Mouse (Mus musculus): ENCODE measurements around the gene Stat3.

The Stat3 gene

DNA sequence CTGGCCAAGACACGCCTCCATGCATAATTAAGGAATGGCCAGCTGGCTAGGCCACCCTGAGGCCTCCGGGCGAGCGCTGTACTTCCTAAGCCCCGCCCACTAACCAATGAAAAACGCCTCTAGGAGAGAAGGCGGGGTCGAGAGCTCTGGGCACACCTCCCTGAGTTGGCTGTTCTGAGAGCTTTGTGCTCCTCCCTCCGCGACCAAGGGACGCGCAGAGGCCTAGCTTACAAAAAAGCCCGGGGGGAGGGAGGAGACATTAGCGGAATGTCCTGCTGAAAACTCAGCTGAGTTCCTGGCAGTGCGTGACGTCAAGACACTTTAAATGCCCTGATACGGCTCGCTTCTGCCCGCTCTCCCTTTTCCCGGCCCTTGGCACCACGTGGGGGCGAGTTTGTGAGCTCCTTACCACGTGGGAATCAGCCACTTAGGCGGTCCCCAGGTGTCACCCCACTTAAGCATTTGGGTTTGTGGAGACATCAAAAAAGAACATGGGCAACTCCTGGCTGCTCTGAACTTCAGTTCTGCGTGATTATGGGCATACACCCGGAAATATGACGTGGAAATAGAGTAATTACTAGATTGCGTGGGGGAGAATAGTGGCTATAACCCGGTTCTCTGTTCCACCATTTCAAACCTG lies at the start of gene Stat3:
Gene Stat3 (minus strand): TSS at position 29 of the 640 bp plus-strand sequence.
- DNase-seq (ENCODE audit: low spot score) = peak; percentile 99

- DNase-seq (ENCODE audit: low spot score) = no peak
Observed at GRCm38 (mm10) chr11:100988674-100989073, 49.3 kb upstream of the Stat3 start.

DNA sequence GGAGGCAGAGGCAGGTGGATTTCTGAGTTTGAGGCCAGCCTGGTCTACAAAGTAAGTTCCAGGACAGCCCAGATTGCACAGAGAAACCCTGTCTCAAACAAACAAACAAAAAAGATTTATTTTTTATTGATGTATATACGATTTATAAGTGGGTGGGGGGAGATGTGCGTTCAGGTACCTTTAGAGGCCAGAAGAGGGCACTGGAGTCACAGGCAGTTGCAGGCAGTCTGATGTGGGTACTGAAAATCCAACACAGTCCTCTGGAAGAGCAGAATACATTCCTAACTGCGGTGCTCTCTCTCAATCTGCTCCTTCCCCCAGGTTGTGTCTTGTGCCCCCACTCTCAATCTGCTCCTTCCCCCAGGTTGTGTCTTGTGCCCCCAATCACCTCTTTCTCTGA lies 46.3 kb upstream of the Stat3 start:
- no peak for DNase-seq (ENCODE audit: low spot score)

GRCm38 (mm10) chr11:100983778-100984131 lies 44.4 kb upstream of the Stat3 start:
- DNase-seq (ENCODE audit: low spot score) = no peak

GRCm38 (mm10) chr11:100983125-100983777 lies 43.9 kb upstream of the Stat3 start:
- DNase-seq (ENCODE audit: low spot score) = peak; percentile 93

DNA sequence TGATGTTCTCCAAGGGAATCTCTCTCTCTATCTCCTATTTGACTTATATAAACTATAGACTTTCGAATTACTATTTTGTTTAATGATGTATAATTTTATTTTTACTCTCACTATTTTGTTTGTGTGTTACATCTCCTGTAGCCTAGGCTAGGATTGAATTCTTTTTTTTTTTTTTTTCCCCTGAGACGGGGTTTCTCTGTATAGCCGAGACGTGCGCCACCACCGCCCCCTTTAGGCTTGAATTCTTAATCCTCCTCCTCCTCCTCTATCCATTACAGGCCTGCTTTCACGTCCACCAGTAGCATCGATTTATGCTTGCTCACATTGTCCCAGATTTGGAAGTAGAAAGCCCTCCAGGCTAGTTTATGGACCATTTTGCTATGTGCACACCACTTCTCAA lies 42.7 kb upstream of the Stat3 start:
- DNase-seq (ENCODE audit: low spot score) = no peak

DNA sequence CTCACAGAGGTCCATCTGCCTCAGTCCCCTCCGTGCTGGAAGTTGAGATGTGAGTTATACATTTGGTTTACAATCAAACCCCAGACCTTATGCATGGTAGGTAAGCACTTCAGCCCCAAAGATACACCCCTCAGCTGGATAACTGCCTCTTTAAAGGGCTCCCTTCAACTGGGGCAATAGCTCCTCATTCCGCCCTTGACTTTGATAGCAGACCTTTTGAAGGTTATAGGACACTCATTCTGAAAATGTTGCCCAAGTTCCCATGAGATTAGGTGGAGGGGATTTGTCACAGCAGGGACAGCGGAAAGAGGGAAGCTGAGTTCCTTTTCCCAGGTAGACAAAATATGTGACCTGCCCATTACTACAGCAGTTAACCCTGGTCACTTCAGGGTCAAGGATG lies 41.9 kb upstream of the Stat3 start:
- no peak for DNase-seq (ENCODE audit: low spot score)

DNA sequence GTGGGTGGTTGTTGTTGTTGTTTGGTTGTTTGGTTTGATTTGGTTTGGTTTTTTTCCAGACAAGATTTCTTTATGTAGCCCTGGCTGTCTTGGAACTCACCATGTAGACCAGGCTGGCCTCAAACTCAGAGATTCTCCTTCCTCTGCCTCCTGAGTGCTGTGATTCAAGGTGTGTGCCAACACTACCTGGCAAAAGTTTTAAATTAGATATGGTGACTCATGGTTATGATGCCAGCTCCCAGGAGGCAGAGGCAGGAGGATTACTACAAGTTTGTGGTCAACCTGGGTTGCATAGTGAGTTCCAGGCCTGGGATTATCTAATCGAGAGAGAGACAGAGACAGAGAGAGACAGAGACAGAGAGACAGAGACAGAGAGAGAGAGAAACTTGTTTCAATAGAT lies 41.1 kb upstream of the Stat3 start:
- DNase-seq (ENCODE audit: low spot score) = no peak

- no peak for DNase-seq (ENCODE audit: low spot score)
Observed at GRCm38 (mm10) chr11:100979887-100980286, 40.5 kb upstream of the Stat3 start.

GRCm38 (mm10) chr11:100975241-100975640 lies 35.9 kb upstream of the Stat3 start:
- DNase-seq (ENCODE audit: low spot score) = no peak

- DNase-seq (ENCODE audit: low spot score) = no peak
Observed at GRCm38 (mm10) chr11:100974381-100974970, 35.1 kb upstream of the Stat3 start.

- DNase-seq (ENCODE audit: low spot score) = no peak
Observed at GRCm38 (mm10) chr11:100973245-100973644, 33.9 kb upstream of the Stat3 start.

DNA sequence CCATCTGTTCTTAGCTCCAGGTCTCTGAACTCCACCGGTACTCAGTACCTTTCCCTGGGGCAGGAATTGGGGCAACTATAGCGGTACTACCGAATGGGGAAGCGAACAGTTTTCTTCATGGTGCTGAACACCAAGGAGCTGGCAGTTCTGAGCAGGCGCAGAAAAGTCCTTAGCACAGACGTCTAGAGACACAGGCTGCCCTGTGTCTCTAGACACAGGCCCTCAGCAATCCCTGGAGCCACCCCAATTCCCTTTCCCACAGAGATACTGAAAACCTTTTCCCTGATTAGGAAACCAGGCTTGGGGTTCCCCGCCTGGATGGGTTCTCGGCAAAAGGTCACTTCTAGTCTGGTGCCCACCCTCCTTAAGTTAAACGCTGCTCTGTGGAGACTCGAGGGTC lies 32.1 kb upstream of the Stat3 start:
- DNase-seq (ENCODE audit: low spot score) = no peak

- DNase-seq (ENCODE audit: low spot score) = peak; percentile 51
Observed at GRCm38 (mm10) chr11:100970557-100970937, 31.2 kb upstream of the Stat3 start, which contains the start of gene Cavin1. Gene Cavin1 (minus strand): TSS chr11:100970887.

DNA sequence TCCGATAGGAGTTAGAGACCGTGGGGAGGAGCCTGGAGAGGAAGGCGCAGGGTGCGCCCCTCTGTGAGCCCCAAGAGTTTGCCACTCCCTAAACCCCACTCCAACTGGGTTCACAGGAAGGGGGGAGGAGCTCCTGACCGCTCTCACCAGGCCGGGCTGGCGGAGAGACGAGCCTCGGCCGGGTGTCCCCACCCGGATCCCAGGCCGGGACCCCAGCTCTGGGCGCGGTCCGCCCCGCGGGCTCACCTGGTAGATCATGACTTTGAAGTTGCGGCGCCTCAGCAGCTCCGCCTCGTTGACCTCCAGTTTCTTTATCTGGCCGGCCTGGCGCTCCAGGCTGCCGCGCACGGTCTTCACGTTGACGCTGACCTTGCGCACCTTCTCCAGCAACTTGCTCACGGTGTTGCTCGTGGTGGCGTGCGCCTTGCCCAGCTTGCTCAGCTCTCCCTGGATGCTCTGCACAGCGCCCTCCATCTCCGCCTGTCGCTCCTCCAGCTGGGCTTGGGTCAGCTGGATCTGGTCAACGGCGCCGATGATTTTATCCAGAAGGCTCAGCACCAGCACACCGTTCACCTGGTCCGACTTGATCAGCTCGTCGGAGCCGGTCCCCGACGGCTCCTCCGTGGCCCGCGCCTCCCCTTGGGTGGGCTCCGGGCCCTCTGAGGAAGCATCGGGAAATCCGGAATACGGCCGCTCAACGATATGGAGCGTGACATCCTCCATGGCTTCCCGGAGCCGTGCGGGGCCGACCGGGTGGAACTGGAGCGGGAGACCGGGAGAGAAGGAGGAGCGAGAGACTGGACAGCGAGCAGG lies 30.6 kb upstream of the Stat3 start:
- DNase-seq (ENCODE audit: low spot score) = peak; percentile 57

DNA sequence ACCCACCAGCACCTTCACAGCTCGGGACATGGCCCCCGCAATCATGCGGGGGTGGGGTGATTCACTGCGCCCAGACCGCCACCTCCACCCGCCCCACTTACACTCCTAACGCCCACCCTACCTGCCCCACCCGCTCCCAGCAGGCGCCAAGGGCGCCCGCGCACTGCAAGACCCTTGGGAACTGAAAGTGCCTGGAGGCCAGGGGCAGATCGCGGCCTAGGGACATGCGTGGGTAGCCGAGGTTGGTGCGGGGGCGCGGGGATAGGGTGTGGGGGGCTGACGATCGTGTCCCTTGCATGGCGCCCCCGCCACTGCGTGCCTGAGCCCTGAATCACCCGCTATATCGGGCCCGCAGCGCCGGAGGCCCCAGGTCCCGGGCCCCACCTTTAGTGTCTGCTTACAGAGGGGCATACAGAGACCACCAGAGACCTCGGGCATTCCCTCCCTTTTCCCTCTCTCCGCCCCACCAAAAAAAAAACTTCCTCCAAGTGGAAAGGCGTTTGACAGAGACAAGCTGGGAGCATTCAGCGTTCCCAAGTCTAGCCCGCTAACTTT lies 29.9 kb upstream of the Stat3 start:
- DNase-seq (ENCODE audit: low spot score) = no peak

GRCm38 (mm10) chr11:100968501-100968900 lies 29.2 kb upstream of the Stat3 start:
- no peak for DNase-seq (ENCODE audit: low spot score)

GRCm38 (mm10) chr11:100967881-100968420 lies 28.6 kb upstream of the Stat3 start:
- DNase-seq (ENCODE audit: low spot score) = no peak

DNA sequence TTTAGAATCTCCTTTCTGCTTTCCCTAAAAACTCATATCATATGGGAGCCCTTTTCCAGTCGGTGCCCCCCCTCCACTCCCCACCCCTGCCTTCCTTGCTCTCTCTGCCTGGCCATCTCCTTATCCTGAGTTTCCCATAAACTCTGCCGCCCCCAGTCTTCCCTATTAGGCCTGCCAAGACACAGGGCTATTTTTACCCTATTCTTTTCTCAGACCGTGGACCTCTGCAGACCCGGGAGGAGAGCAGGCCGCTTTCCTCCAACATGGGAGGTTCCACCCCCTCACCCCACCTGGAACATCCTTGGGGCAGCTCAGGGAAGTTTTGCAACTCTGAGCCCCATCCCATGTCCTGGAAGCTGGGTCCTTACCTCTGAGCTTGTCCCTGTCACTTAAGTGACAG lies 28.0 kb upstream of the Stat3 start:
- no peak for DNase-seq (ENCODE audit: low spot score)

DNA sequence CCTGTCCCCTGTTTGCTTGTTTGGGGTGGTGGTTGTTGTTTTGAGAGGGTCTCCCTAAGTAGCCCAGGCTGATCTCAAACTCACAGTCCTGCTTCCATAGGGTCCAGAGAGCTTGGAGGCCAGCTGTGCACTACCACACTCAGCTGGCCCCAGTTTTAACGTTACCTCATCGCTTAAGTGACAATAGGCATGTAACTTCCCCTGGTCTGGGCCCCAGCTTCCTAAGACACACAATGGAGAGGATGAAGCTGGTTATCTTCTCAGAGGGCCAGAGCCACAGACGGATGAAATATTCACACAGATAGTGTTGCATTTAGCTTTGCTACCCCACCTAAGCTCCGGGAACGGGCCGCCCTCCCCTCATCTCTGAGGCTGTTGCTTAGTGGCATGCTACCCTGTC lies 26.4 kb upstream of the Stat3 start:
- DNase-seq (ENCODE audit: low spot score) = no peak

GRCm38 (mm10) chr11:100964901-100965542 lies 25.7 kb upstream of the Stat3 start:
- no peak for DNase-seq (ENCODE audit: low spot score)

GRCm38 (mm10) chr11:100964180-100964579 lies 24.8 kb upstream of the Stat3 start:
- DNase-seq (ENCODE audit: low spot score) = no peak

Data from embryo, embryonic 10 days (tissue).